ENCODE assay signal across 10 mouse cellular contexts in genomic region chr16:21274012-21274528, GRCm38 (mm10).
DNase-seq lines count a peak whose midpoint lies in the region; ATAC-seq and TF ChIP-seq lines count a peak whose summit lies in the region.
"Had no signal": no experiment of that assay in that cellular context is flagged by ENCODE, and none has a peak within 500 bp of the region (broad histone marks: within the 10 kb centered on the region; RNA-seq: fewer than 3 reads in every experiment).

No protein-coding gene starts in this region.

- 6% methylated on average over 2 of the region's 2 CpGs for WGBS in intestine, embryonic 14.5 days
- WGBS in intestine, postnatal 0 days, result 35% methylated on average over 2 of the region's 2 CpGs
- 4% methylated on average over 2 of the region's 2 CpGs for WGBS in forebrain, embryonic 12.5 days
- WGBS in kidney, postnatal 0 days, result 20% methylated on average over 2 of the region's 2 CpGs
- 28% methylated on average over 2 of the region's 2 CpGs for WGBS in neural tube, embryonic 15.5 days

- H3K4me3 ChIP-seq in intestine, embryonic 14.5 days (ENCODE audit: low read depth, low read length), result no peak overlapping the region
- H3K4me3 ChIP-seq in intestine, postnatal 0 days (ENCODE audit: low read depth, low read length), result no peak overlapping the region
- H3K4me3 ChIP-seq in forebrain, embryonic 12.5 days (replicated peaks), result no peak overlapping the region
- no peak overlapping the region for H3K4me3 ChIP-seq in kidney, postnatal 0 days (replicated peaks; ENCODE audit: low read depth, low read length)
- H3K4me3 ChIP-seq in neural tube, embryonic 15.5 days (replicated peaks), result no peak overlapping the region

- no peak for TF ChIP-seq CTCF in intestine, postnatal 0 days (IDR thresholded peaks at IDR 0.05; ENCODE audit: low read depth)
- TF ChIP-seq CTCF in kidney, postnatal 0 days (IDR thresholded peaks at IDR 0.05; ENCODE audit: low read depth), result 0 out of 2 replicates have a peak, but pooled peaks have one; percentile 6

- no peak for DNase-seq in intestine, embryonic 14.5 days (ENCODE audit: low spot score)
- DNase-seq in kidney, postnatal 0 days (ENCODE audit: low spot score), result no peak
- DNase-seq in layer of hippocampus, adult 18-20 months (ENCODE audit: low spot score in 2 of 2), result no peak
- DNase-seq in ovary, postnatal 14 days (ENCODE audit: low spot score), result no peak

- peak; percentile 71 for ATAC-seq in intestine, embryonic 14.5 days (replicated peaks; ENCODE audit: low FRiP score, low TSS enrichment, low read depth)
- ATAC-seq in intestine, postnatal 0 days, result no peak
- peak; percentile 90 for ATAC-seq in forebrain, embryonic 12.5 days (ENCODE audit: low FRiP score)
- ATAC-seq in kidney, postnatal 0 days (replicated peaks; ENCODE audit: low FRiP score, low read depth), result peak; percentile 53; the same call in 1 of the 2 replicates
- peak; percentile 53 for ATAC-seq in neural tube, embryonic 15.5 days (ENCODE audit: low FRiP score)
- no peak for ATAC-seq in frontal cortex, adult (ENCODE audit: low TSS enrichment)
- ATAC-seq: CD4-positive, CD25-positive, alpha-beta regulatory T cell, adult 4 months; lung, postnatal 0 days had no signal

- H3K4me1 ChIP-seq in intestine, embryonic 14.5 days (replicated peaks; ENCODE audit: control insufficient read depth, insufficient read depth, low read length), result peaks cover 23% of the 10 kb centered on the region
- H3K4me1 ChIP-seq in intestine, postnatal 0 days (replicated peaks; ENCODE audit: control insufficient read depth, insufficient read depth, low read length), result no peaks in the 10 kb centered on the region
- H3K4me1 ChIP-seq in forebrain, embryonic 12.5 days, result peaks cover 45% of the 10 kb centered on the region
- H3K4me1 ChIP-seq in kidney, postnatal 0 days (replicated peaks; ENCODE audit: insufficient read depth, low read length), result 0 out of 2 replicates have a peak, but pooled peaks cover 7% of the 10 kb centered on the region
- H3K4me1 ChIP-seq in neural tube, embryonic 15.5 days, result peaks cover 17% of the 10 kb centered on the region

- H3K36me3 ChIP-seq in intestine, embryonic 14.5 days (ENCODE audit: control insufficient read depth, insufficient read depth, low read length), result no peaks in the 10 kb centered on the region
- H3K36me3 ChIP-seq in intestine, postnatal 0 days (ENCODE audit: control insufficient read depth, insufficient read depth), result no peaks in the 10 kb centered on the region
- H3K36me3 ChIP-seq in forebrain, embryonic 12.5 days (replicated peaks), result no peaks in the 10 kb centered on the region
- H3K36me3 ChIP-seq in kidney, postnatal 0 days (ENCODE audit: insufficient read depth, low read length), result no peaks in the 10 kb centered on the region
- H3K36me3 ChIP-seq in neural tube, embryonic 15.5 days, result no peaks in the 10 kb centered on the region

- H3K27ac ChIP-seq in intestine, embryonic 14.5 days (ENCODE audit: low read depth), result peak overlapping the region; percentile 17; the same call in 1 of the 2 replicates
- no peak overlapping the region for H3K27ac ChIP-seq in intestine, postnatal 0 days (ENCODE audit: low read depth, low read length)
- H3K27ac ChIP-seq in forebrain, embryonic 12.5 days, result peak overlapping the region; percentile 76
- peak overlapping the region; percentile 47 for H3K27ac ChIP-seq in kidney, postnatal 0 days
- H3K27ac ChIP-seq in neural tube, embryonic 15.5 days (replicated peaks), result peak overlapping the region; percentile 69

- peaks cover 3% of the 10 kb centered on the region; the same call in 1 of the 2 replicates for H3K9me3 ChIP-seq in intestine, embryonic 14.5 days (ENCODE audit: control insufficient read depth, low read length)
- no peaks in the 10 kb centered on the region for H3K9me3 ChIP-seq in intestine, postnatal 0 days (ENCODE audit: control insufficient read depth)
- H3K9me3 ChIP-seq in forebrain, embryonic 12.5 days, result 0 out of 2 replicates have a peak, but pooled peaks cover 3% of the 10 kb centered on the region
- H3K9me3 ChIP-seq in kidney, postnatal 0 days (replicated peaks; ENCODE audit: low read length), result no peaks in the 10 kb centered on the region
- 0 out of 2 replicates have a peak, but pooled peaks cover 3% of the 10 kb centered on the region for H3K9me3 ChIP-seq in neural tube, embryonic 15.5 days (replicated peaks)

- no peaks in the 10 kb centered on the region for H3K27me3 ChIP-seq in intestine, embryonic 14.5 days (replicated peaks; ENCODE audit: control insufficient read depth, insufficient read depth, low read length)
- no peaks in the 10 kb centered on the region for H3K27me3 ChIP-seq in intestine, postnatal 0 days (replicated peaks; ENCODE audit: control insufficient read depth, insufficient read depth, low read length)
- H3K27me3 ChIP-seq in forebrain, embryonic 12.5 days, result no peaks in the 10 kb centered on the region
- no peaks in the 10 kb centered on the region for H3K27me3 ChIP-seq in kidney, postnatal 0 days (ENCODE audit: insufficient read depth, low read length)
- H3K27me3 ChIP-seq in neural tube, embryonic 15.5 days (replicated peaks), result no peaks in the 10 kb centered on the region

- H3K4me2 ChIP-seq in intestine, embryonic 14.5 days (ENCODE audit: low read length), result no peak overlapping the region
- H3K4me2 ChIP-seq in intestine, postnatal 0 days (replicated peaks; ENCODE audit: low read depth), result no peak overlapping the region
- H3K4me2 ChIP-seq in forebrain, embryonic 12.5 days, result peak overlapping the region; percentile 22
- no peak overlapping the region for H3K4me2 ChIP-seq in kidney, postnatal 0 days (ENCODE audit: low read length)
- H3K4me2 ChIP-seq in neural tube, embryonic 15.5 days, result no peak overlapping the region

- no peak overlapping the region for H3K9ac ChIP-seq in intestine, embryonic 14.5 days (ENCODE audit: low read length)
- H3K9ac ChIP-seq in intestine, postnatal 0 days (ENCODE audit: low read depth, low read length), result no peak overlapping the region
- H3K9ac ChIP-seq in forebrain, embryonic 12.5 days, result 0 out of 2 replicates have a peak overlapping the region, but pooled peaks have one; percentile 8
- H3K9ac ChIP-seq in kidney, postnatal 0 days (ENCODE audit: low read depth, low read length), result no peak overlapping the region
- no peak overlapping the region for H3K9ac ChIP-seq in neural tube, embryonic 15.5 days (replicated peaks)

Comparison
In these comparisons a context has a peak if more than half of its experiments do, and no peak if none do; other contexts are left out.
1. ATAC-seq: peak in intestine, embryonic 14.5 days (single experiment), forebrain, embryonic 12.5 days (single experiment), kidney, postnatal 0 days (single experiment) and neural tube, embryonic 15.5 days (single experiment); none in intestine, postnatal 0 days (single experiment) and frontal cortex, adult (single experiment).